Mouse (Mus musculus) urinary bladder, postnatal 10 days (tissue): ENCODE data around the gene Kctd7.

Experiments used
- DNase-seq: peaks from one replicate; pipeline ENCODE4 v3.0.0; 2022; ENCODE audit warnings: low spot score

Kctd7 gene

GRCm38 (mm10) chr5:130192356-130192944 lies 47.8 kb downstream of the Kctd7 start:
- no peak for DNase-seq

GRCm38 (mm10) chr5:130193760-130194159 lies 49.1 kb downstream of the Kctd7 start:
- no peak for DNase-seq

GRCm38 (mm10) chr5:130196307-130196706 lies 51.6 kb downstream of the Kctd7 start:
- DNase-seq: no peak

GRCm38 (mm10) chr5:130197454-130197853 lies 52.8 kb downstream of the Kctd7 start:
- DNase-seq: no peak

- DNase-seq: no peak
Measured at GRCm38 (mm10) chr5:130197981-130198380, 53.3 kb downstream of the Kctd7 start.

GRCm38 (mm10) chr5:130200233-130201029 lies 55.8 kb downstream of the Kctd7 start:
- DNase-seq: no peak

GRCm38 (mm10) chr5:130203948-130204347 lies 59.3 kb downstream of the Kctd7 start:
- DNase-seq: no peak

GRCm38 (mm10) chr5:130204560-130204959 lies 59.9 kb downstream of the Kctd7 start:
- no peak for DNase-seq
